13 mouse cellular contexts compared by ENCODE assay signal in the genomic region with DNA sequence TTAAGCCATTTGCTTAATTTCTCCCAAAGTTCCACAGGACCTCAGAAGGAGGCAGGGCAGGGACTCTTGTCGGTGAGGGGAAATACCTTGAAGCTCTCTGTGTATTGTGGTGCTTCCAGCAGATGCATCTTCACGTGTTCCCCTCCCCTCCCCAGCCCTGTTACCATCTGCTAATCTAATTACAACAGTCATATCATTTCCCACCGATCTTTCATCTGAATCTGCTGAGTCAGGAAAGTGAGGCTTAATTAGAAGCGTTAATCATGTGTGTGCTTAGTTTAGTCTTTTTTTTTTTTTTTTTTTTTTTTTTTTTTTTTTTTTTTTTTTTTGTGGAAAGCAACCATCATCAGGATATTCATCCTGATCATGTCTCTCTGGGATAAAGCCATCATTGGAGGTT.
"Had no signal": no experiment of that assay in that cellular context is flagged by ENCODE, and none has a peak within 500 bp of the region (broad histone marks: within the 10 kb centered on the region; RNA-seq: fewer than 3 reads in every experiment).

No protein-coding gene starts in this region.

- H3K9me3 ChIP-seq: limb, embryonic 10.5 days; liver, embryonic 15.5 days had no signal

- DNase-seq: kidney, postnatal 25 days; lung, adult 2 months; lung, postnatal 36 days; right cerebral cortex, adult 18-20 months; right cerebral cortex, postnatal 25 days; thymus, postnatal 14 days had no signal

- H3K27me3 ChIP-seq: liver, embryonic 15.5 days had no signal

- H3K9ac ChIP-seq: liver, embryonic 15.5 days had no signal

- H3K36me3 ChIP-seq: limb, embryonic 10.5 days; liver, embryonic 15.5 days had no signal

- H3K4me3 ChIP-seq: left cerebral cortex, adult 2 months; limb, embryonic 10.5 days; liver, embryonic 15.5 days had no signal

- H3K4me1 ChIP-seq: liver, embryonic 15.5 days had no signal

- H3K4me2 ChIP-seq: liver, embryonic 11.5 days; liver, embryonic 15.5 days had no signal

- ATAC-seq: lung, postnatal 0 days; midbrain, embryonic 16.5 days had no signal

- H3K27ac ChIP-seq: left cerebral cortex, adult 2 months; limb, embryonic 10.5 days; liver, embryonic 15.5 days; stomach, postnatal 0 days had no signal
